Mouse (Mus musculus) MEL (cell line): ENCODE measurements at regions not wholly inside any gene's neighbourhood (a gene's known extent, or its start where the extent isn't known, plus 50 kb on each side); places are given as distances from the start of the nearest gene placed in this dataset.

Experiments
- DNase-seq: peaks from one replicate; pipeline ENCODE4 v3.0.0; 2011; ENCODE audit warnings: low read depth, low spot score
- H3K27ac ChIP-seq: 2 replicates; pipeline ENCODE4 v1.5.1; 2012; ENCODE audit warnings: low read depth, mild to moderate bottlenecking, control low read depth, low read length, moderate library complexity; ENCODE audit not compliant: control insufficient read depth
- H3K27me3 ChIP-seq, 2 experiments: fragments of 150-350 bp in 1 of 2; sonication (generic) in 1 of 2; 2 replicates each; pipeline ENCODE4 v1.6.1; 2012; ENCODE audit warnings: low read length in 2 of 2, mild to moderate bottlenecking in 2 of 2, improper control_type of control experiment in 1 of 2, moderate library complexity in 1 of 2; ENCODE audit not compliant: insufficient read depth in 2 of 2, control insufficient read depth in 1 of 2
- H3K36me3 ChIP-seq, 2 experiments: 2 replicates each; pipeline ENCODE4 v1.6.1; 2012 to 2014; ENCODE audit warnings: low read length in 2 of 2, improper control_type of control experiment in 1 of 2, inconsistent platforms in 1 of 2, mild to moderate bottlenecking in 1 of 2; ENCODE audit not compliant: insufficient read depth in 2 of 2, control insufficient read depth in 1 of 2
- H3K4me1 ChIP-seq, 2 experiments: fragments of 150-350 bp in 1 of 2; sonication (generic) in 1 of 2; 2 replicates each; pipeline ENCODE4 v1.6.1; 2012; ENCODE audit warnings: low read length in 2 of 2, improper control_type of control experiment in 1 of 2, mild to moderate bottlenecking in 1 of 2; ENCODE audit not compliant: insufficient read depth in 2 of 2, control insufficient read depth in 1 of 2
- H3K4me3 ChIP-seq, 2 experiments: fragments of 150-350 bp in 1 of 2; sonication (generic) in 1 of 2; 2 replicates each; pipeline ENCODE4 v1.5.1; 2012; ENCODE audit warnings: low read depth in 2 of 2, low read length in 2 of 2, mild to moderate bottlenecking in 2 of 2, moderate library complexity in 2 of 2, control low read depth in 1 of 2, improper control_type of control experiment in 1 of 2; ENCODE audit not compliant: control insufficient read depth in 1 of 2, insufficient read depth in 1 of 2
- H3K79me2 ChIP-seq: 2 replicates; pipeline ENCODE4 v1.6.1; 2012; ENCODE audit warnings: mild to moderate bottlenecking, low read length, moderate library complexity; ENCODE audit not compliant: control insufficient read depth, poor library complexity, insufficient read depth
- H3K9ac ChIP-seq: 2 replicates; pipeline ENCODE4 v1.6.1; 2012; ENCODE audit warnings: low read depth, mild to moderate bottlenecking, control low read depth, low read length, moderate library complexity; ENCODE audit not compliant: control insufficient read depth, poor library complexity, severe bottlenecking
- H3K9me3 ChIP-seq: fragments of 150-350 bp; sonication (generic); replicated peaks from 2 replicates; pipeline ENCODE4 v1.6.1; 2012; ENCODE audit warnings: mild to moderate bottlenecking, low read length, improper control_type of control experiment, moderate library complexity; ENCODE audit not compliant: insufficient read depth
- GATA1 ChIP-seq: IDR thresholded peaks from 2 replicates; pipeline ENCODE4 v1.6.1; 2011; ENCODE audit warnings: low read depth, low read length, improper control_type of control experiment
- KAT2A ChIP-seq: conservative IDR thresholded peaks from 2 replicates; pipeline ENCODE4 v1.6.1; 2012; ENCODE audit warnings: low read depth, low read length, improper control_type of control experiment, inconsistent platforms
- MAX ChIP-seq: IDR thresholded peaks from 2 replicates; pipeline ENCODE4 v1.6.1; 2011; ENCODE audit warnings: low read length, improper control_type of control experiment
- MXI1 ChIP-seq: IDR thresholded peaks from 2 replicates; pipeline ENCODE4 v1.6.1; 2011; ENCODE audit warnings: mild to moderate bottlenecking, low read depth, low read length, improper control_type of control experiment
- MYC ChIP-seq: IDR thresholded peaks from 2 replicates; pipeline ENCODE4 v1.6.1; 2011; ENCODE audit warnings: low read depth, mild to moderate bottlenecking, low read length, improper control_type of control experiment, moderate library complexity
- ZKSCAN1 ChIP-seq: IDR thresholded peaks from 2 replicates; pipeline ENCODE4 v1.6.1; 2012; ENCODE audit warnings: low read depth, mild to moderate bottlenecking, inconsistent platforms, low read length, improper control_type of control experiment, moderate library complexity

DNA sequence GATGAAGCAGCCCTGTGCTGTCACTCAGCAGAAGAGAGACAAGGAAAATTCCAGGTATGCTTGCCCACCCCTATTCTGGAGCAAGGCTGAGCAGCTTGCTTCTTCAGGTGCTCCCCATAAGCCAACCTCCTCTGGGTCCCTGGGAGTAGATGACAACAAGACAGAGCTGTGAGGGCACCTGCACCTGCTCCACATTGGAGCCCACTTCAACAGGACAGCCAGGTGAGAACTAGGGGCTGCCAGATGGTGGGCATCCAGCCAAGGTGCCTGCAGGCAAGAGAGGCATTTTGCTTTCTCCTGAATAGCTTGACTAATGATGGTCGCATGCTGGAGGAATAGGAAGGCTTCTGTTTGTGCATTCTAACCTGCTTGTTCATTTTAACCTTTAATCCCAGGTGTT is 61.1 kb upstream of the Kcnmb2 start:
- no peak overlapping the region for H3K27ac ChIP-seq
- no peaks in the 10 kb centered on the region for H3K79me2 ChIP-seq
- no peaks in the 10 kb centered on the region for H3K36me3 ChIP-seq
- no peak overlapping the region for H3K4me3 ChIP-seq
- no peaks in the 10 kb centered on the region for H3K27me3 ChIP-seq
- H3K9me3 ChIP-seq, result no peaks in the 10 kb centered on the region
- DNase-seq, result no peak
- H3K4me1 ChIP-seq, result no peaks in the 10 kb centered on the region
- TF ChIP-seq MAX, result no peak
- H3K9ac ChIP-seq, result no peak overlapping the region

DNA sequence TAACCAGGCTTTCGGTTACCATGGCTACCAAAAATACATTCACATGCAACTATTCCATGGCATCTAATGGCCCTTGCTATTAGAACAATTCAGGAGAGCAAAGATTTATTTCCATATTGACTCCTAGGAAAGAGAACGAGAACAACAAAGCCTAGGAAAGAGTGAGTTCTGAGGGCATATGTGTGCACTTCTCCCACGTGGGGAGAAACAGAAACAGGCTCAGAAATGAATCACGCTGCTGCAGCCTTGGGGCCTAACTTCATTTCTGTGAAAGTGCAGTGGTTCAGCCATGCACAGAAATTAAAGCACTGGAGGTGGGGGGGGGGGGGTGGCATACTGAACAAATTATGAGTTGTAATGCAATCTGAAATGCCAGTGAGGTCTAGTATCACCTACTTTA is 55.2 kb upstream of the Kcnmb2 start:
- no peak overlapping the region for H3K9ac ChIP-seq
- TF ChIP-seq MYC, result no peak
- no peak for TF ChIP-seq MXI1
- no peak for TF ChIP-seq ZKSCAN1
- TF ChIP-seq KAT2A, result no peak
- TF ChIP-seq GATA1, result no peak
- TF ChIP-seq, all 39 proteins: peak for 0
- no peaks in the 10 kb centered on the region for H3K4me1 ChIP-seq
- H3K27ac ChIP-seq, result no peak overlapping the region
- H3K79me2 ChIP-seq, result no peaks in the 10 kb centered on the region
- no peaks in the 10 kb centered on the region for H3K36me3 ChIP-seq
- no peaks in the 10 kb centered on the region for H3K9me3 ChIP-seq
- no peak overlapping the region for H3K4me3 ChIP-seq
- H3K27me3 ChIP-seq, result no peaks in the 10 kb centered on the region
- no peak for DNase-seq
